Mouse (Mus musculus) left cerebral cortex, adult 8-10 months (tissue): ENCODE measurements around the gene Zfp638. TPM values are rescaled to one million over a fixed set of nuclear protein-coding genes. Genes with fewer than 3 reads are reported as not detected.

Source experiments
- DNase-seq, 2 experiments: peaks; one replicate each; pipeline ENCODE4 v3.0.0; 2022; ENCODE audit warnings: low spot score in 2 of 2
- total RNA-seq, 4 experiments: library from RNA; stranded (reverse); gene quantifications; 2 replicates each; pipeline ENCODE4 v1.2.4; 2022

The Zfp638 gene
- total RNA-seq, 4 experiments from 2014 or later: 115 to 139 (median 131) TPM

DNA sequence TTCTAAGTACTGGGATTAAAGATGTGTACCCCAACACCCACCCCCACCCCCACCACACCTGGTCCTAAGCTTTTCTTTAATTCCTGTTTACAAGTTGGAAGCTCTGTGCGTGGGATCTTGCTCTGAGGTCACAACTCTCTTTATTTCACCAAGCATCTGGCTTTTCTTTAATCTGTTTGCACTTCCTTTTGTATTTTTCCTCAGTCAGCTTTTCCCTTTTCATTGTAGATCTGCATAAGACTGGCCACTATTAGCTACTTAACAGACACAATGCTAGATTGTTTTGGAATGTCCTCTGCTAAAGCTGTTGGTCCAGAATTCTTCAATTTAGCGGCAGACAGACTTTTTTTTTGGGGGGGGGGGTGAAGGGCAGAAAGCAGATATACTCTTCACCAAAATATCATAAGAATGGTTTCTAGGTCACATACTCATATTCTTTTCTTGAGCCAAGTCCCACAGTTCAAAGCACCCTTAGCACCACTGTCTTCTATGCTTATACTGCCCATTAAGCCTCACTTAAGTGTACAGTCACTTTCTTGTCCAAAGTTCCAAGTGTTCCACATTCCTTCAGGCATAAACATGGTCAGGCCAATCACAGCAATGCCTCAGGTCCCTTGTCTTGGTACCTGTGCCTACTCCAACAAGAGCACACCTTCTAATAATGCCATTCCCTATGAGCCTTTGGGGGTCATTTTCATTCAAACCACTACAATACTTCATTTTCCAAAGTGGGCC, 23.5 kb downstream of the Zfp638 start:
- DNase-seq: no peak

DNA sequence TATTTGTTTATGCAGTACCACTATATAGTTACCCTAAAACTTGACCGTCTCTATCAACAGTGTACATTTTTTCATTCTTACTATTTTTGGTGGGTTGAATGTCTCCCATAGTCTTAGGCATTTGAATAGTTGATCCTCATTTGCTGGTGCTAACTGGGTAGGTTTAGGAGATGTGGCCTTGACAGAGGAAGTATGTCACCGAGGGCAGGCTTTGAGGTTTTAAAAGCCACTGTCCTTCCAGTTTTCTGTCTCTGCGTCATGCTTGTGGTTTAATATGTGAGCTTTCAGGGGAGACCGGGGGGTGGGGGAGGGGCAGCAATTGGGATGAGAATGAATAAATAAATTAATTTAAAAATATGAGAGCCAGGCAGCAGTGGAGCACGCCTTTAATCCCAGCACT, 24.3 kb downstream of the Zfp638 start:
- DNase-seq: no peak

DNA sequence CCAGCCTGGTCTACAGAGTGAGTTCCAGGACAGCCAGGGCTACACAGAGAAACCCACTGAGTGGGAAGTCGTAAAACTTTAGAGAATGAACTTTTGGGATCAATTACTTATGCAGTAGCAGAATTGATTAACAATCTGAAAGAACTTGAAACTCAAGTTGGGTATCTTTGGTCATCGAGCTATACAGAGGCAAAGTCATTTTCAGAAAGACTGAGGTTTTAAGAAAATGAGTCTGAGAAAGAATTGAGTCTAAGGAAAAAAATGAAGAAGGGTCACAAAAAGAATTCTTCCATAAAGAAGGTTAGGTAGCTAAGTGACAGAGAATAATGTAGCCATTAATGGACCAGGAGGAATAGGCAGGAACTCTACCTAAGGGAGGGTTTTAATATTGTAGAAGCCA, 24.8 kb downstream of the Zfp638 start:
- DNase-seq: no peak

- no peak for DNase-seq
These were observed 26.2 kb downstream of the Zfp638 start for GRCm38 (mm10) chr6:83893086-83893485.

DNA sequence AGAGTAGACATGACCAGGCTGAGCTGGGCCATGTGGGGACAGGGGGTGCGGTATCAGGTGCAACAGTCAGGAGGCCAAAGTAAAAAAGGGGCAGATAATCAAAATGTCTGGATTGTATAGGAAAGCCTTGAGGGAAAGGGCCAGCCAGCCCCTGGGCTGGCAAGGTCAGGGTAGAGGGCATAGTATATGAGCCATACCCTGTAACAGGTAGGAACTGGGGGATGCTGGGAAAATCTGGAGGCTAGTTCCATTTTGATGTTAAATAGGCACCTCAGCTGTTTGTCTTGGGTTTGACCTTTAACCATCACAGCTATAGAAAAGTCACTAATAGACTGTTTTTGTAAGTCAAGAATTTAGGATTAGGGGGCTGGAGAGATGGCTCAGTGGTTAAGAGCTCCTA, 26.7 kb downstream of the Zfp638 start:
- no peak for DNase-seq

GRCm38 (mm10) chr6:83899142-83899541, 32.2 kb downstream of the Zfp638 start:
- no peak for DNase-seq

- DNase-seq: no peak
These were observed 38.4 kb downstream of the Zfp638 start for GRCm38 (mm10) chr6:83905276-83905675.

- no peak for DNase-seq
These were observed 39.8 kb downstream of the Zfp638 start for GRCm38 (mm10) chr6:83906659-83907058.

DNA sequence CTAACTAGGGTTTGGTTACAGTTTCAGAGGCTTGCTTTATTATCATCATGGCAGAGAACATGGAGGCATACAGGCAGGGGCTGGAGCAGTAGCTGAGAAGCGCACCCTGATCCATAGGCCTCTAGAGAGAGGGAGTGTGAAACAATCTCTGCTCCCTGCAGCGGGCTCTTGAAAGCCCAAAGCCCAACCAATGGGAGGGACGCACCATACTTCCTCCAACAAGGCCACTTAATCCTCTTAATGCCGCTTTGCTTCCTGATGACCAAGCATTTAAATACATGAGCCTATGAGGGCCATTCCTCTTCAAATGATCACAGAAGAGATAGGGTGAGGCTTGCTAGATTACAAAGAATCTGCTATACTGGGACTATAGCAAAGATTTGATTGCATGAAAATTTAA, 41.5 kb downstream of the Zfp638 start:
- no peak for DNase-seq

GRCm38 (mm10) chr6:83913710-83914109, 46.8 kb downstream of the Zfp638 start:
- DNase-seq: no peak

DNA sequence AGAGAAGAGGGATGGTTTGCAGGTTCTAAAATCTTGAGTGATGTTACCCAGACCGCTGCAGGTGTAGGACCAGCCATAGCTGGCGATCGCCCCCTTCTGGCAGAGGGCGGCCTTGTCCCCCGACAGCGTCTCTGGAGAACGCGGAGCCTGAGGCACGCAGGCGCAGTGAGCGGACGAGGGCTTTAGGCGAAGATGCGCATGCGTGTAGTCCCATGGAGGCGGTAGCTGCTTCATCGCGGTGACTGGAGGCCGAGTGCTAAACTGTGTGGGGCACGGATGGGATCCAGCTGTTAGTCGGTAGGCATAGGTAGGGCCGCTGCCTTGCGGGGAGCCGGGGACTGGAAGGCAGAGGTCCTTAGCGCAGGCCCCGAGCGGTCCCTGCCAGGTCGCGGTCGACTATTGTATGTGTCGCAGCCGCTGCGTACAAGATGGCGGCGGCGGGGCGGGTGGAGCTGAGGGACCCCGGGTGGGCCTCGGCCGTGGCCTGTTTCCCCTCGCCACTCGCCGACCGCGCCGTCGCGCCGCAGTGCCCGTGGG, 47.3 kb downstream of the Zfp638 start:
- peak; percentile 95 to 98 for DNase-seq

DNA sequence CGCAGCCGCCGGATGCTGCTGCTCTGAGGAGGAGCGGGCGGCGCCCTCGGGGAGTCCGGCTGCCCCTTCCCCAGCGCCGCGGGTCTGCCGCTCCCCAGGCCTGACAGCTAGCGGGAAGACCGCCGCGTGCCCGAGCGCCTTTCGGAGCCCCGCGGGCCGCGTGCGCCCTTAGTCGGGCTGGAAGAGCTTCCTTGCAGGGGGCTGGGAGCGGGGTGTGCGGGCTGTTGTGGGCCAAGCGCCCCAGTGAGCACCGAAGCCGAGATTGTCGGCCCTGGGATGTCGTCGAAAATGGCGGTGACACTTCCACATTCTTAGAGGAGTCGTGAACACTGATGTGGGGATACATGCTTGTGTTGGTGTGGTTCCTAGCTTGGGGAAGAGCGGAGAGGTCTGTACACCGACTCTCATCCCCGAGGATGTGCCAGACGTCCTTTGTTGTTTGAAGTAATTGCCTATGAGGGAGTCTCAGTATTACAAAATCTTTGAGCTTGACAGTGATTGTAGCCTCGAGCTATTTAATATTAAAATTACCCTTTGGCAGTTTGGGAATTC, 47.9 kb downstream of the Zfp638 start:
- peak in 1 of 2 experiments; percentile 55 for DNase-seq

- no peak for DNase-seq
These were observed 60.5 kb downstream of the Zfp638 start for GRCm38 (mm10) chr6:83927418-83927817.

DNA sequence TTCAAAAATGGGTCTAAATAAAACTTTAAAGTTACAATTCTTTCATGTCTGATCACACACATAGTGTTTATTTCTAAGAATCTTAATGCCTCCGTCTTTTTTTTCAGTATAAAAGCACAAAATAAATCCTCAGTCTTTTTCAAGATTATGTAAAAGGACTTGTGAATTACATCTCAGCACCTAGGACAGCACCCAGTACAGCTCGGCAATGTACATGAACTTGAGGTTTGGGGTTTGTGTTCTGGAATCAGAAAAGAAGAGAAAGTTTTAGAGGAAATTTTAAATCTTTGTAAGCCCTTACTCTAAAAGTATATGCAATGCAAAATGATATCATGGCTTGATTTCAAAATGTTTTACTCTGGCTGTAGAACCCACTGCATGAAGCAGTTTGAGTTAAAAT, 61.3 kb downstream of the Zfp638 start:
- DNase-seq: no peak

DNA sequence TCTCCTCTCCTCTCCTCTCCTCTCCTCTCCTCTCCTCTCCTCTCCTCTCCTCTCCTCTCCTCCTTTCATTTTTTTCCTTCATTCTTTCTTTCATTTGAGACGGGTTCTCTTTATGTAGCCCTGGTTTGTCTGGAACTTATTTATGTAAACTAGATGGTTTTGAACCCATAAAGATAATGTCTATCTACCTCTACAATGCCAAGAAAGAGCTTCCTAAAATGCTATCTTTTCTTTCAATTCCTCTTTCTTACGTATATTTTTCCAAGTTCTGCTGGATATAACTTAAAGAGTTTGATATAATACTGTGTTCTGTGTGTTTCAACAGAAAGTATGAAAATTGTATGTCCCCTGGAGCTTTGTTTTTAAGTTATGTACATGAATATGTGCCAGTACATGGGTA, 72.6 kb downstream of the Zfp638 start:
- DNase-seq: no peak

DNA sequence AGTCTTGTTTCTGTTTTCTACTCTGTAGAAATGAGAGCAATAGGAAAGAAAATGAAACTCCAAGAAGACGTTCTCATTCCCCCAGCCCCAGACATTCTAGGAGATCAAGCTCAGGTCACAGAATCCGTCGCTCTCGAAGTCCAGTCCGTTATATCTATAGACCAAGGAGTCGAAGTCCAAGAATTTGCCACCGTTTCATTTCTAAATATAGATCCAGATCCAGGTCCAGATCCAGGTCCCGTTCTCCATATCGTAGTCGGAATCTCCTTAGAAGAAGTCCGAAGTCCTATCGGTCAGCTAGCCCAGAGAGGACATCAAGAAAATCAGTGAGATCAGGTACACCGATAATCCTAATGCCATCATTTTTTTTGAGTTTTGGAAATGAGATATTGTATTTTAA, 75.9 kb downstream of the Zfp638 start:
- no peak for DNase-seq

- DNase-seq: no peak
These were observed 86.7 kb downstream of the Zfp638 start for GRCm38 (mm10) chr6:83953603-83954002.

- DNase-seq: no peak
These were observed 120.7 kb downstream of the Zfp638 start for GRCm38 (mm10) chr6:83987642-83988041.

DNA sequence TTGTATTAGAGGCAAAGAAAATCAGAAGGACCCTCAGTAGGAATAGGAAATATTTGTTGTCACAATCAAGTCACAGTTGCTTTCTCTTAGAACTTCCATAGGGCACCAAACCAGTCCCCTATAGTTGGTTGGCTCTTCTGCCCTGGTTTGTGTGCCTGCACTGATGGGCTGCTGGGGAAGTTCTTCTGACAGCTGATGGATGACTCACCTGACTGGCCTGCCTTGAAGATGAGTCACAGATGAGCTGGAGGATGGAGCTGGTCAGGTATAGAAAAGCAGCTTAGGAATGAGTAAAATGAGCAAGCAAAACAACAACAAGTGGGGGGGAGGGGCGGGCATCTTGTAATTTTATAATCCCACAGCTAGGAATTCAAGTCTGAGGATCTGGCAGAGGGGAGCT, 135.8 kb downstream of the Zfp638 start:
- DNase-seq: no peak

DNA sequence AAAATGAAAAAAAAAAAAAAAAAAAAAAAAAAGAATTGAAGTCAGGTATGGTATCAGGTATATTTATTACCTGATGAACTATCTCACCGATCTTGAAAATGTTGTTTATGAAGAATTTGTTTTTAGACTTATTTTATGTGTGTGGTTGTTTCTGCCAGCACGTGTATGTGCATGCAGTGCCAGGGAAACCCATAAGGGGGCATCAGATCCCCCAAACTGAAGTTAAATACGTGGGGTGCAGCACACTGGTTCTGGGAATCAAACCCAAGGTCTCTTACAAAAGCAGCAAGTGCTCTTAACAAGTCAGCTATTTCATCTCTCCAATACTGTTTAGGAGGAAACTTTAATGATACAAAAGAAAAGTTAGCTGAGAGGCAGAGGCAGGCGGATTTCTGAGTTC, 137.4 kb downstream of the Zfp638 start:
- DNase-seq: no peak

DNA sequence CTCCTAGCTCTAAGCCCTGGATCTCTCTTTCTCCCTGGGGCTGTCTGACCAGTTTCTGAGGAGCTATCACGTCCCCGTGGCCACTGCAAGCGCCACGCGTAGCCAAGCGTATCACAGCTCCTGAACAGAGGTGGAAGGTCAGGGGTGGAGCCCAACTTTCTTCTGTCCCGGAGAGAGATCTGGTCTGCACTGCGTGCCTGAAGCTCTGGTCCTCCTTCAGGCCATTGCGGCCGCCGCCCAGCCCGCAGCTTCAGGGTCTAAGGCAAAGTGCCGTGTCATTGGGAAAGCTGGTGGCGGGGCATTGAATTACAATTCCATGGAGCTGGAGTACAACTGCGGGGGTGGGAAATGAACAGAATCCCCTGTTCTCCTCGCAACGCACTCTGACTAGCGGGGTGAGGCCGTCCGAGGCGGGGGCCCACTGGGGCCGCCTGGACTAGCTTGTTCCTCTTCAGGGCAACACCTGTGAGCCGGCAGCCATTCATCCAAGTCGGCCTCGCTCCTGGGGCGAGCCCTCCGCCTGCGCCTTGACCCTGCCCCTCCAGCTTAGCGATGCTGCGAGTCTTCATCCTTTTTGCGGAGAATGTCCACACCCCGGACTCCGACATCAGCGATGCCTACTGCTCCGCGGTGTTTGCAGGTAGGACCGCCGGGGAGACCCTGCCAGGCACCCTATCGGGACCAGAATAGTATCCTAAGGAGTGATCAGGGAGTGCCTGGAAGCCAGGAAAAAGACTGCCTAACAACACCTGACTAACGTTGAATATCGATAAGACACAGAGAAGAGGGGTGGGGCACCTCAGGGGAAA, 141.7 kb downstream of the Zfp638 start, which contains the start of gene Dysf:
Dysf (plus strand) TSS at position 228 of the 809 bp plus-strand sequence.
- DNase-seq: no peak
